Mouse (Mus musculus): ENCODE results near the gene Abca4. TPM values are rescaled to one million over a fixed set of nuclear protein-coding genes. Genes with fewer than 3 reads are reported as not detected.
"Not testable (repeated sequence)": the region's sequence is repeated elsewhere in the genome, so short reads cannot be mapped to it uniquely, and the experiment has no call there.

Abca4 gene
- polyA plus RNA-seq, 1 experiment from 2014 or later = 0.97 TPM

GRCm38 (mm10) chr3:122208296-122209225 is 164.3 kb downstream of the Abca4 start:
- WGBS = 89% methylated on average over 15 of the region's 15 CpGs
- Histone ChIP-seq H3K27ac (replicated peaks) (no peak overlapping the region), H3K9me3 (replicated peaks) (no peaks in the 10 kb centered on the region), H3K4me2 (no peak overlapping the region), H3K27me3 (replicated peaks) (no peaks in the 10 kb centered on the region), H3K36me3 (no peaks in the 10 kb centered on the region), H3K9ac (replicated peaks) (no peak overlapping the region), H3K4me3 (replicated peaks) (no peak overlapping the region), H3K4me1 (no peaks in the 10 kb centered on the region; the same call in 1 of the 2 replicates)
- no peak for ATAC-seq (ENCODE audit: low FRiP score)

GRCm38 (mm10) chr3:122209511-122209910 is 165.3 kb downstream of the Abca4 start:
- ATAC-seq (ENCODE audit: low FRiP score) = no peak
- H3K4me1 ChIP-seq = no peaks in the 10 kb centered on the region; the same call in 1 of the 2 replicates
- no peak overlapping the region for H3K4me2 ChIP-seq
- H3K9ac ChIP-seq (replicated peaks) = no peak overlapping the region
- H3K27me3 ChIP-seq (replicated peaks) = no peaks in the 10 kb centered on the region
- no peaks in the 10 kb centered on the region for H3K9me3 ChIP-seq (replicated peaks)
- no peak overlapping the region for H3K27ac ChIP-seq (replicated peaks)
- H3K4me3 ChIP-seq (replicated peaks) = no peak overlapping the region
- WGBS = 90% methylated on average over 11 of the region's 11 CpGs
- H3K36me3 ChIP-seq = no peaks in the 10 kb centered on the region

GRCm38 (mm10) chr3:122210434-122210833 is 166.2 kb downstream of the Abca4 start:
- H3K27ac ChIP-seq (replicated peaks) = no peak overlapping the region
- H3K9ac ChIP-seq (replicated peaks) = no peak overlapping the region
- no peaks in the 10 kb centered on the region for H3K36me3 ChIP-seq
- 47% methylated on average over 5 of the region's 5 CpGs for WGBS
- H3K27me3 ChIP-seq (replicated peaks) = no peaks in the 10 kb centered on the region
- H3K9me3 ChIP-seq (replicated peaks) = no peaks in the 10 kb centered on the region
- H3K4me1 ChIP-seq = no peaks in the 10 kb centered on the region; the same call in 1 of the 2 replicates
- H3K4me3 ChIP-seq (replicated peaks) = no peak overlapping the region
- H3K4me2 ChIP-seq = no peak overlapping the region
- no peak for ATAC-seq (ENCODE audit: low FRiP score)

GRCm38 (mm10) chr3:122210846-122211245 is 166.6 kb downstream of the Abca4 start:
- ATAC-seq (ENCODE audit: low FRiP score) = no peak
- H3K36me3 ChIP-seq = no peaks in the 10 kb centered on the region
- WGBS = 79% methylated on average over 7 of the region's 7 CpGs
- H3K9ac ChIP-seq (replicated peaks) = no peak overlapping the region
- no peak overlapping the region for H3K4me2 ChIP-seq
- H3K27ac ChIP-seq (replicated peaks) = no peak overlapping the region
- H3K4me1 ChIP-seq = no peaks in the 10 kb centered on the region; the same call in 1 of the 2 replicates
- no peaks in the 10 kb centered on the region for H3K9me3 ChIP-seq (replicated peaks)
- no peaks in the 10 kb centered on the region for H3K27me3 ChIP-seq (replicated peaks)
- H3K4me3 ChIP-seq (replicated peaks) = no peak overlapping the region

- H3K9me3 ChIP-seq (replicated peaks) = no peaks in the 10 kb centered on the region
- H3K4me1 ChIP-seq = no peaks in the 10 kb centered on the region; the same call in 1 of the 2 replicates
- no peaks in the 10 kb centered on the region for H3K27me3 ChIP-seq (replicated peaks)
- H3K4me3 ChIP-seq (replicated peaks) = no peak overlapping the region
- H3K27ac ChIP-seq (replicated peaks) = no peak overlapping the region
- H3K9ac ChIP-seq (replicated peaks) = no peak overlapping the region
- no peaks in the 10 kb centered on the region for H3K36me3 ChIP-seq
- no peak for ATAC-seq (ENCODE audit: low FRiP score)
- WGBS = 81% methylated on average over 13 of the region's 13 CpGs
- no peak overlapping the region for H3K4me2 ChIP-seq
Observed at GRCm38 (mm10) chr3:122211446-122212125, 167.3 kb downstream of the Abca4 start.

GRCm38 (mm10) chr3:122221240-122222036 is 177.2 kb downstream of the Abca4 start:
- H3K9me3 ChIP-seq (replicated peaks) = no peaks in the 10 kb centered on the region
- no peak overlapping the region for H3K4me3 ChIP-seq (replicated peaks)
- no peak overlapping the region for H3K4me2 ChIP-seq
- no peak for ATAC-seq (ENCODE audit: low FRiP score)
- H3K36me3 ChIP-seq = no peaks in the 10 kb centered on the region
- H3K27ac ChIP-seq (replicated peaks) = no peak overlapping the region
- 92% methylated on average over 3 of the region's 3 CpGs for WGBS
- H3K27me3 ChIP-seq (replicated peaks) = no peaks in the 10 kb centered on the region
- H3K4me1 ChIP-seq = no peaks in the 10 kb centered on the region
- H3K9ac ChIP-seq (replicated peaks) = no peak overlapping the region

GRCm38 (mm10) chr3:122226972-122227371 is 182.7 kb downstream of the Abca4 start:
- not testable (repeated sequence) for ATAC-seq (ENCODE audit: low FRiP score); H3K4me2 ChIP-seq; H3K9ac ChIP-seq (replicated peaks); H3K9me3 ChIP-seq (replicated peaks); H3K4me3 ChIP-seq (replicated peaks); H3K27ac ChIP-seq (replicated peaks); H3K27me3 ChIP-seq (replicated peaks); H3K4me1 ChIP-seq; H3K36me3 ChIP-seq
- WGBS = 77% methylated on average over 6 of the region's 6 CpGs

Other genes with a start within 250 kb of the Abca4 start
- 71.2 and 74.4 TPM in 2 replicates for gene Abcd3, start 229.1 kb upstream of the Abca4 start, polyA plus RNA-seq (2015; fragmentation: Nextera tagmentation; extraction: Ambion mirVana)
- 18.0 and 21.9 TPM in 2 replicates for gene Arhgap29, start 91.9 kb upstream of the Abca4 start, polyA plus RNA-seq (2015; fragmentation: Nextera tagmentation; extraction: Ambion mirVana)
- gene Gclm, start 201.1 kb downstream of the Abca4 start, polyA plus RNA-seq (2015; fragmentation: Nextera tagmentation; extraction: Ambion mirVana) = 50.0 and 52.7 TPM in 2 replicates
- gene Dnttip2, start 229.9 kb downstream of the Abca4 start, polyA plus RNA-seq (2015; fragmentation: Nextera tagmentation; extraction: Ambion mirVana) = 42.3 and 47.5 TPM in 2 replicates
- 5.5 and 7.4 TPM in 2 replicates for gene Bcar3, start 249.7 kb downstream of the Abca4 start, polyA plus RNA-seq (2015; fragmentation: Nextera tagmentation; extraction: Ambion mirVana)

Data from neural tube, embryonic 15.5 days (tissue).